Mouse (Mus musculus) heart, embryonic 14.5 days (tissue): ENCODE measurements at regions not wholly inside any gene's neighbourhood (a gene's known extent, or its start where the extent isn't known, plus 50 kb on each side); places are given as distances from the start of the nearest gene placed in this dataset.
A peak's percentile ranks its signal among the peaks of the same experiment; 100 is the strongest.

Experiments used
- ATAC-seq: fragments of 200-750 bp; cut with Nextera tagmentation; 2 replicates; pipeline ENCODE4 v1.8.0; 2017; ENCODE audit warnings: low read depth, moderate TSS enrichment; ENCODE audit not compliant: insufficient number of reproducible peaks, insufficient read depth, low FRiP score
- H3K27ac ChIP-seq, 2 experiments: fragments of 200-500 bp in 1 of 2; fragments of 300-500 bp in 1 of 2; sonication (generic) in 1 of 2; replicated peaks in 1 of 2; 2 replicates each; pipeline ENCODE4 v1.5.1; 2012 to 2014; ENCODE audit warnings: low read depth in 2 of 2, low read length in 2 of 2, control low read depth in 1 of 2, mild to moderate bottlenecking in 1 of 2, mixed read lengths in 1 of 2; ENCODE audit not compliant: control insufficient read depth in 1 of 2, insufficient read depth in 1 of 2
- H3K27me3 ChIP-seq: fragments of 300-500 bp; sonication (generic); 2 replicates; pipeline ENCODE4 v1.6.1; 2014; ENCODE audit warnings: mild to moderate bottlenecking, low read length, control low read depth; ENCODE audit not compliant: control insufficient read depth, insufficient read depth
- H3K36me3 ChIP-seq: fragments of 300-500 bp; sonication (generic); 2 replicates; pipeline ENCODE4 v1.6.1; 2014; ENCODE audit warnings: mild to moderate bottlenecking, control low read depth, low read length, mixed read lengths; ENCODE audit not compliant: control insufficient read depth, insufficient read depth
- H3K4me1 ChIP-seq, 2 experiments: fragments of 200-500 bp in 1 of 2; fragments of 300-500 bp in 1 of 2; sonication (generic) in 1 of 2; 2 replicates each; pipeline ENCODE4 v1.6.1; 2012 to 2014; ENCODE audit warnings: low read length in 2 of 2, control low read depth in 1 of 2, mixed read lengths in 1 of 2; ENCODE audit not compliant: control insufficient read depth in 2 of 2, insufficient read depth in 2 of 2
- H3K4me2 ChIP-seq: fragments of 300-500 bp; sonication (generic); 2 replicates; pipeline ENCODE4 v1.6.1; 2014; ENCODE audit warnings: mild to moderate bottlenecking, low read length
- H3K4me3 ChIP-seq, 2 experiments: fragments of 200-500 bp in 1 of 2; fragments of 300-500 bp in 1 of 2; sonication (generic) in 1 of 2; 2 replicates each; pipeline ENCODE4 v1.5.1; 2012 to 2014; ENCODE audit warnings: low read length in 2 of 2, mild to moderate bottlenecking in 2 of 2, control low read depth in 1 of 2, low read depth in 1 of 2, moderate library complexity in 1 of 2; ENCODE audit not compliant: control insufficient read depth in 1 of 2, insufficient read depth in 1 of 2
- H3K9ac ChIP-seq: fragments of 300-500 bp; sonication (generic); 2 replicates; pipeline ENCODE4 v1.6.1; 2014; ENCODE audit warnings: mild to moderate bottlenecking, low read length
- H3K9me3 ChIP-seq: fragments of 300-500 bp; sonication (generic); 2 replicates; pipeline ENCODE4 v1.6.1; 2016; ENCODE audit warnings: low read length, control low read depth; ENCODE audit not compliant: control insufficient read depth
- WGBS: fragments of 180-500 bp; shearing (Covaris S2); extraction: QIAGEN DNeasy Blood & Tissue Kit; methylation state at CpG from one replicate; pipeline ENCODE4 v1.1.7; 2014; 5-methylcytosine and 5-hydroxymethylcytosine counted together

GRCm38 (mm10) chr6:81766800-81767199 is 156.7 kb upstream of the Gcfc2 start:
- no peaks in the 10 kb centered on the region for H3K36me3 ChIP-seq
- H3K27ac ChIP-seq, result peak overlapping the region in 1 of 2 experiments; percentile 24; a peak in 1 of 4 replicates
- no peaks in the 10 kb centered on the region for H3K9me3 ChIP-seq
- whole genome bisulfite sequencing, result 22% methylated on average over 4 of the region's 4 CpGs
- 0 out of 2 replicates have a peak overlapping the region, but pooled peaks have one; percentile 18 for H3K4me2 ChIP-seq
- ATAC-seq, result peak; percentile 75
- no peak overlapping the region for H3K9ac ChIP-seq
- peaks cover 14 to 20% of the 10 kb centered on the region in 2 experiments for H3K4me1 ChIP-seq
- H3K4me3 ChIP-seq, result no peak overlapping the region
- H3K27me3 ChIP-seq, result peaks cover 21% of the 10 kb centered on the region

GRCm38 (mm10) chr6:81768669-81769537 is 154.6 kb upstream of the Gcfc2 start:
- 65% methylated on average over 5 of the region's 5 CpGs for WGBS
- ATAC-seq, result no peak
- no peaks in the 10 kb centered on the region for H3K9me3 ChIP-seq
- H3K27ac ChIP-seq, result no peak overlapping the region
- peaks cover 14 to 20% of the 10 kb centered on the region in 2 experiments for H3K4me1 ChIP-seq
- H3K9ac ChIP-seq, result no peak overlapping the region
- no peak overlapping the region for H3K4me3 ChIP-seq
- peaks cover 21% of the 10 kb centered on the region for H3K27me3 ChIP-seq
- no peak overlapping the region for H3K4me2 ChIP-seq
- no peaks in the 10 kb centered on the region for H3K36me3 ChIP-seq

GRCm38 (mm10) chr6:81770301-81770700 is 153.2 kb upstream of the Gcfc2 start:
- no peaks in the 10 kb centered on the region for H3K9me3 ChIP-seq
- H3K9ac ChIP-seq, result no peak overlapping the region
- WGBS, result 76% methylated on average over 3 of the region's 3 CpGs
- peaks cover 10 to 20% of the 10 kb centered on the region in 2 experiments for H3K4me1 ChIP-seq
- no peaks in the 10 kb centered on the region for H3K36me3 ChIP-seq
- no peak for ATAC-seq
- no peak overlapping the region for H3K4me2 ChIP-seq
- peaks cover 25% of the 10 kb centered on the region for H3K27me3 ChIP-seq
- H3K4me3 ChIP-seq, result no peak overlapping the region
- H3K27ac ChIP-seq, result no peak overlapping the region

- no peak for ATAC-seq
- H3K4me3 ChIP-seq, result no peak overlapping the region
- H3K4me2 ChIP-seq, result no peak overlapping the region
- no peak overlapping the region for H3K9ac ChIP-seq
- H3K27ac ChIP-seq, result no peak overlapping the region
- peaks cover 25% of the 10 kb centered on the region for H3K27me3 ChIP-seq
- H3K36me3 ChIP-seq, result no peaks in the 10 kb centered on the region
- H3K4me1 ChIP-seq, result peaks cover 3 to 6% of the 10 kb centered on the region in 2 experiments; a peak in 3 of 4 replicates
- H3K9me3 ChIP-seq, result no peaks in the 10 kb centered on the region
Measured at GRCm38 (mm10) chr6:81771862-81772261, 151.6 kb upstream of the Gcfc2 start.

GRCm38 (mm10) chr6:81782131-81782530 is 141.3 kb upstream of the Gcfc2 start:
- no peaks in the 10 kb centered on the region for H3K4me1 ChIP-seq
- no peak overlapping the region for H3K4me2 ChIP-seq
- no peak overlapping the region for H3K4me3 ChIP-seq
- no peak overlapping the region for H3K9ac ChIP-seq
- no peaks in the 10 kb centered on the region for H3K27me3 ChIP-seq
- no peak for ATAC-seq
- H3K9me3 ChIP-seq, result no peaks in the 10 kb centered on the region
- no peak overlapping the region for H3K27ac ChIP-seq
- no peaks in the 10 kb centered on the region for H3K36me3 ChIP-seq
- 91% methylated on average over 5 of the region's 5 CpGs for WGBS

- WGBS, result 85% methylated on average over 8 of the region's 8 CpGs
- H3K27me3 ChIP-seq, result no peaks in the 10 kb centered on the region
- ATAC-seq, result no peak
Measured at GRCm38 (mm10) chr6:81782815-81783435, 140.5 kb upstream of the Gcfc2 start.

GRCm38 (mm10) chr6:81795281-81795680 is 128.2 kb upstream of the Gcfc2 start:
- Histone ChIP-seq H3K9ac (no peak overlapping the region), H3K27me3 (no peaks in the 10 kb centered on the region), H3K27ac (no peak overlapping the region), H3K4me3 (no peak overlapping the region), H3K36me3 (no peaks in the 10 kb centered on the region), H3K4me1 (no peaks in the 10 kb centered on the region), H3K9me3 (no peaks in the 10 kb centered on the region), H3K4me2 (no peak overlapping the region)
- ATAC-seq, result no peak
- 73% methylated on average over 6 of the region's 6 CpGs for WGBS

More at GRCm38 (mm10) chr6:81782815-81783435, 140.5 kb upstream of the Gcfc2 start:
- no peaks in the 10 kb centered on the region for H3K9me3 ChIP-seq
- no peak overlapping the region for H3K9ac ChIP-seq
- no peak overlapping the region for H3K4me2 ChIP-seq
- H3K36me3 ChIP-seq, result no peaks in the 10 kb centered on the region
- H3K4me1 ChIP-seq, result no peaks in the 10 kb centered on the region
- no peak overlapping the region for H3K27ac ChIP-seq
- no peak overlapping the region for H3K4me3 ChIP-seq
